Mouse (Mus musculus) liver, adult 2 months (tissue): Measurements from ENCODE around the gene Nhlh1.

ENCODE experiments used
- CTCF ChIP-seq: fragments of 200-500 bp; IDR thresholded peaks from 2 replicates; pipeline ENCODE4 v1.5.1; 2011; ENCODE audit warnings: low read depth, low read length, control low read depth
- POLR2A ChIP-seq: fragments of 200-500 bp; IDR thresholded peaks from 2 replicates; pipeline ENCODE4 v1.6.1; 2011; ENCODE audit warnings: low read length, control low read depth; ENCODE audit not compliant: insufficient read depth; ENCODE audit errors: extremely low read depth

- TF ChIP-seq CTCF = peak; percentile 76
- TF ChIP-seq POLR2A = no peak
These were observed 45.3 kb downstream of the Nhlh1 start for GRCm38 (mm10) chr1:172012030-172012429.
